Mouse (Mus musculus): ENCODE data around the gene Kdm2b. TPM values are rescaled to one million over a fixed set of nuclear protein-coding genes. Genes with fewer than 3 reads are reported as not detected.

Kdm2b gene
- total and polyA plus RNA-seq, 2 experiments from 2014 or later: 60.9 to 75.7 TPM

DNA sequence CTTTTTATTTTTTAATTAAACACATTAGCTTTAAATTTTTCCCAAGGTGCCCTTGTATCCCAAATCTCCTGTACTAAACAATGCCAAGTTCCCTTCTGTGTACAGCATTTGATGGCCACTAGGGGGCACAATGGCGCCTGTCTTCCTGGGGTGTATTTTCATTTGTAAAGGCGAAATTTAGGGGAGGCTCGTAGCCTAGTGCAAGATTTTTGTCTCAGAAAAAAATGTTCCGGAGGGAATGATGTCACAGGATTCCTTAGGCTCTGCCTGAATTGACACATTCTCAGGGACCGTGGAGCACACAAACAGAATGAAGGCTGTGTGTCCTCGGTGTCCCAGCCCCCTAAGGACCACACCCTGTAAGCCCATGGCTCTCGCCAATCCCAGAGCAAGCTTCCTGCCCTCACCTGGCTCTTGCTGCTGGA lies 64.1 kb downstream of the Kdm2b start:
- H3K4me1 ChIP-seq (ENCODE audit: insufficient read depth, low read length): peaks cover 3% of the 10 kb centered on the region; the same call in 1 of the 2 replicates
- TF ChIP-seq CTCF (IDR thresholded peaks at IDR 0.05; ENCODE audit: low read depth): peak; percentile 88
- DNase-seq (ENCODE audit: low spot score): peak; percentile 83
- peak overlapping the region; percentile 33; the same call in 1 of the 2 replicates for H3K4me2 ChIP-seq (ENCODE audit: low read depth, low read length)
- H3K27me3 ChIP-seq (ENCODE audit: insufficient read depth, low read length): no peaks in the 10 kb centered on the region
- no peak overlapping the region for H3K9ac ChIP-seq (replicated peaks; ENCODE audit: low read length)
- 25% methylated on average over 7 of the region's 7 CpGs for WGBS
- no peaks in the 10 kb centered on the region for H3K9me3 ChIP-seq (ENCODE audit: low read length)
- peak overlapping the region; percentile 27; the same call in 1 of the 2 replicates for H3K27ac ChIP-seq
- H3K36me3 ChIP-seq (ENCODE audit: insufficient read depth, low read length): no peaks in the 10 kb centered on the region
- peak; percentile 43; the same call in 1 of the 2 replicates for ATAC-seq
- H3K4me3 ChIP-seq (ENCODE audit: low read length): no peak overlapping the region

DNA sequence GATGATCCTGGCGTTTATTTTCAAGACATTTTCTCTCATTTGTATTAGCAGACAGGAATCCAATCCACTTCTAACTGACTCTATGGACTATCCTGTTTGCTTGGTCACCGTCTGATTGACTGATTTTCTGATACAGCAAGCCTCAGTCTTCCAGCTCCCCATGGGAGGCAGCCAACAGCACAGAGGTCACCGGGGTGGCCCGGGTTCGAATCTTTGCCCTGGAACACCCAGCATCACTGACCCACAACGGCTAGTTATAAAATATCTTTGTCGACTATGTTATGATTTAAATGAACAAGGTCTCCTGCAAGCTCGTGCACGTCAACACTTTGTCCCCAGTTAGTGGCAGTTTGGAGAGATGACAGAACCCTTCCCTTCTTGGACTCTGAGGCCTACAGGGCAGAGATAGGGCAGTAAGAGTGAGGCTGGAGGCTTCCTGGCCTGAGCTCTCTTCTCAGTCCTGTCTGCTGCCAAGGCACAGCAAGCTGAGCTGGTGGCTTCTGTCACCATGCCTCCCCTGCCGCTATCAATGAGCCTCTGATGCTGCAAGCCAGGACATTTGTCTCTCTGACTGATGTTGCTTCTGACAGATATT lies 65.7 kb downstream of the Kdm2b start:
- Histone ChIP-seq H3K27me3 (ENCODE audit: insufficient read depth, low read length) (no peaks in the 10 kb centered on the region), H3K27ac (no peak overlapping the region), H3K9me3 (ENCODE audit: low read length) (no peaks in the 10 kb centered on the region), H3K4me2 (ENCODE audit: low read depth, low read length) (no peak overlapping the region), H3K4me1 (ENCODE audit: insufficient read depth, low read length) (peaks cover 3% of the 10 kb centered on the region; the same call in 1 of the 2 replicates), H3K36me3 (ENCODE audit: insufficient read depth, low read length) (no peaks in the 10 kb centered on the region), H3K9ac (replicated peaks; ENCODE audit: low read length) (no peak overlapping the region), H3K4me3 (ENCODE audit: low read length) (no peak overlapping the region)
- ATAC-seq: no peak
- no peak for DNase-seq (ENCODE audit: low spot score)
- TF ChIP-seq CTCF (IDR thresholded peaks at IDR 0.05; ENCODE audit: low read depth): no peak
- 91% methylated on average over 10 of the region's 10 CpGs for WGBS

DNA sequence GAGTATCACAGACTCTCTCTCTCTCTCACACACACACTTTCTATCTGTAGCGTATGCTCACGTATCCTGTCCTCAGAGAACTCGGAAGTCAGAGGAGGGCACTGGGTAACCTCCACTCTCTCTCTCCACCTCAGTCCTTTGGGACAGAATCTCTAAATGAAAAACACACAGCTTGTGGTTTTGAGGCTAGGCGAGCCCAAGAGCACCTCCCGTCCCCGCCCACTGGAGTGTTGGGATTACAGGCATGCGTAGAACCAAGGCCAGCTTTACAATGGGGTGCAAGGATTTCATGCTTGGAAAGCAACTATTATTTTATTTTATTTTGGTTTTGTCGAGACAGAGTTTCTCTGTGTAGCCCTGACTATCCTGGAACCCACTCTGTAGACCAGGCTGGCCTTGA lies 67.7 kb downstream of the Kdm2b start:
- ATAC-seq (no peak), DNase-seq (ENCODE audit: low spot score) (no peak)
- no peak overlapping the region for H3K4me3 ChIP-seq (ENCODE audit: low read length)
- H3K9ac ChIP-seq (replicated peaks; ENCODE audit: low read length): no peak overlapping the region
- H3K9me3 ChIP-seq (ENCODE audit: low read length): no peaks in the 10 kb centered on the region
- no peaks in the 10 kb centered on the region for H3K27me3 ChIP-seq (ENCODE audit: insufficient read depth, low read length)
- H3K4me1 ChIP-seq (ENCODE audit: insufficient read depth, low read length): peaks cover 3% of the 10 kb centered on the region; the same call in 1 of the 2 replicates
- H3K36me3 ChIP-seq (ENCODE audit: insufficient read depth, low read length): no peaks in the 10 kb centered on the region
- H3K4me2 ChIP-seq (ENCODE audit: low read depth, low read length): no peak overlapping the region
- 94% methylated on average over 8 of the region's 8 CpGs for WGBS
- no peak for TF ChIP-seq CTCF (IDR thresholded peaks at IDR 0.05; ENCODE audit: low read depth)
- H3K27ac ChIP-seq: no peak overlapping the region

DNA sequence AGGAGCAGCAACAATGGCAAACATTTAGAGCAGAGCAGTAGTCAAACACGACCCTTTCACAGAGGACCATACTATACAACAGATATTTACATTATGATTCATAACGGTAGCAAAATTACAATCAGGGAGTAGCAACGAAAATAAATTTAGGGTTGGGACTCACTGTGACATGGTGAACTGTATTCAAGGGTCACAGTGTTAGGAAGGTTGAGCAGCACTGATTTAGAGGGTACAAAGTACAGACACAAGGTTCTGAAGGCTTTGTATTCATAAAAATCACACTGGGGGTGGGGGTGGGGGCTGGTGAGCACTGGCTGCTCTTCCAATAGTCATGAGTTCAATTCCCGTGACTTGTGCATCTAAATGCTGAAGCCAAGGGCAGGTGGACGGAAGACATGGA lies 69.1 kb downstream of the Kdm2b start:
- Histone ChIP-seq H3K4me1 (ENCODE audit: insufficient read depth, low read length) (no peaks in the 10 kb centered on the region), H3K4me2 (ENCODE audit: low read depth, low read length) (no peak overlapping the region), H3K27ac (no peak overlapping the region), H3K36me3 (ENCODE audit: insufficient read depth, low read length) (no peaks in the 10 kb centered on the region), H3K27me3 (ENCODE audit: insufficient read depth, low read length) (no peaks in the 10 kb centered on the region), H3K4me3 (ENCODE audit: low read length) (no peak overlapping the region), H3K9ac (replicated peaks; ENCODE audit: low read length) (no peak overlapping the region), H3K9me3 (ENCODE audit: low read length) (no peaks in the 10 kb centered on the region)
- ATAC-seq: no peak
- WGBS: 92% methylated on average over 5 of the region's 5 CpGs
- DNase-seq (ENCODE audit: low spot score): no peak
- TF ChIP-seq CTCF (IDR thresholded peaks at IDR 0.05; ENCODE audit: low read depth): no peak

DNA sequence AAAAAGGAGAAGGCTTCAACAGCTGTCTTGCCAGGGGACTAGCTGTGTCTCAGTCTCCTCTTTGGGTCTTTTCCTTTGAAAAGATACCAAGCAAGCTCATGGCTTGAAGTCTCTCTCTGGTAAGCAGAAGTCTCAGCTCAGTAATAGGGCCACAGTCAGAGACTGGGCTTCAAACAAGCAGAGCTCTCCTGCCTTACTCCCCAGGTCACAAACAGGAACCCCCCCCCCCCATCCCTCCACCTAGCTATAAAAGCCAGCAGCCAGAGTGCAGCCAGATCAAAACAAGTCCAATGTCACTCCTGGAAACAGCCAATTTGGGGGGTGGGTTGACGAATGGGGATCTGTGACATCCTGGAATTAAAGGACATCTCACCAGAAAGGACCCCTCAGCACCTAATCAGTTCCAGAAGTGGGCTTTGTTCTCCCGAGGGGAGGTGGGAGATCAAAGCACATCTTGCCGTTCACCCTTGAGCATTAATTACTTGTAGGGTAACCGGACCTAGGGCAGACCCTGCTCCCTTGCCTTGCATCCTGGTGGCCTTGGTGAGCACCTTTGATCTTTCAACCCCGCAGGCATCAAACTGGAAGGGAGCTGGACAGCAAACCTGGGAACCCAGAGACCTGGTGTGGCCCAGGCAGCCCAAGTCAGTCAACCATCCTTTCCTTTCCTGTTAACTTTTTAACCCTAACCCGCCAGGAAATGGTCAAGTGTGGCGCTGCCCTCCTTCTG lies 71.5 kb downstream of the Kdm2b start:
- no peak for TF ChIP-seq CTCF (IDR thresholded peaks at IDR 0.05; ENCODE audit: low read depth)
- Histone ChIP-seq H3K4me1 (ENCODE audit: insufficient read depth, low read length) (no peaks in the 10 kb centered on the region), H3K27ac (no peak overlapping the region), H3K9me3 (ENCODE audit: low read length) (no peaks in the 10 kb centered on the region), H3K36me3 (ENCODE audit: insufficient read depth, low read length) (no peaks in the 10 kb centered on the region), H3K27me3 (ENCODE audit: insufficient read depth, low read length) (no peaks in the 10 kb centered on the region), H3K4me3 (ENCODE audit: low read length) (no peak overlapping the region), H3K9ac (replicated peaks; ENCODE audit: low read length) (no peak overlapping the region), H3K4me2 (ENCODE audit: low read depth, low read length) (no peak overlapping the region)
- DNase-seq (ENCODE audit: low spot score) (no peak), ATAC-seq (no peak)
- 70% methylated on average over 7 of the region's 7 CpGs for WGBS

DNA sequence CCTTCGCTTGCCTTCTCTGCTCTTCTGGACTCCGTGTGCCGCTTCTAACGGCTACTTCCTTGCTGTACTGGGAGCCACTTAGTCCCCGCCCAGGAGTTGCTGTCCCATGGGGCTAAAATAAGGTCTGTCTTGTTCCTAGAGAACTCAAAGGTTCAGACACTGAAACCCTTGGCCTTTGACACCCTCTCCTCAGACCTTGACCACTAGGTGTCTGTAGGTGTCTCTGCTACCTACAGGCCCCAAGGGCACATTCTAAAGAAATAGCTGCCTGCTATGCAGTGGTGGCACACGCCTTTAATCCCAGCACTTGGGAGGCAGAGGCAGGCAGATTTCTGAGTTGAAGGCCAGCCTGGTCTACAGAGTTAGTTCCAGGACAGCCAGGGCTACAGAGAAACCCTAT lies 73.5 kb downstream of the Kdm2b start:
- TF ChIP-seq CTCF (IDR thresholded peaks at IDR 0.05; ENCODE audit: low read depth): no peak
- H3K9ac ChIP-seq (replicated peaks; ENCODE audit: low read length): no peak overlapping the region
- no peak overlapping the region for H3K4me3 ChIP-seq (ENCODE audit: low read length)
- no peaks in the 10 kb centered on the region for H3K4me1 ChIP-seq (ENCODE audit: insufficient read depth, low read length)
- H3K27ac ChIP-seq: no peak overlapping the region
- ATAC-seq (no peak), DNase-seq (ENCODE audit: low spot score) (no peak)
- no peaks in the 10 kb centered on the region for H3K36me3 ChIP-seq (ENCODE audit: insufficient read depth, low read length)
- H3K27me3 ChIP-seq (ENCODE audit: insufficient read depth, low read length): no peaks in the 10 kb centered on the region
- no peaks in the 10 kb centered on the region for H3K9me3 ChIP-seq (ENCODE audit: low read length)
- 94% methylated on average over 6 of the region's 6 CpGs for WGBS
- H3K4me2 ChIP-seq (ENCODE audit: low read depth, low read length): no peak overlapping the region

DNA sequence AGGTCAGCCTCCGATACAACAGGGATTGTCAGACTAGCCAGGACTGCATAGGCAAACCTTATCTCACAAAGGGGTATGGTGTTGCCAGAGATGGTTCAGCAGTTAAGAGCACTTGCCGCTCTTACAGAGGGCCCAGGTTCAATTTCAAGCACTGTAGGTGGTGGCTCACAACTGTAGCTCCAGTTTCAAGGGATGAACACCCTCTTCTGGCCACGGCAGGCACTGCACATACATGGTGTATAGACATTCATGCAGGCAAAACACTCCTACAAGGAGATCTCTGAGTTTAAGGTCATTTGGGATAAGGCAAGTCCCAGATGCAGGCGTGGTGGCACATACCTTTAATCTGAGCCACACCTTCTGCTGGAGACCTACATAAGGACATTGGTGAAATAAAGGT lies 76.8 kb downstream of the Kdm2b start:
- Histone ChIP-seq H3K4me1 (ENCODE audit: insufficient read depth, low read length) (no peaks in the 10 kb centered on the region), H3K9me3 (ENCODE audit: low read length) (no peaks in the 10 kb centered on the region), H3K36me3 (ENCODE audit: insufficient read depth, low read length) (no peaks in the 10 kb centered on the region), H3K4me2 (ENCODE audit: low read depth, low read length) (no peak overlapping the region), H3K27me3 (ENCODE audit: insufficient read depth, low read length) (no peaks in the 10 kb centered on the region), H3K4me3 (ENCODE audit: low read length) (no peak overlapping the region), H3K9ac (replicated peaks; ENCODE audit: low read length) (no peak overlapping the region), H3K27ac (no peak overlapping the region)
- TF ChIP-seq CTCF (IDR thresholded peaks at IDR 0.05; ENCODE audit: low read depth): peak; percentile 23
- no peak for DNase-seq (ENCODE audit: low spot score)
- WGBS: 91% methylated on average over 4 of the region's 4 CpGs
- ATAC-seq: no peak
